Mouse (Mus musculus) adrenal gland, postnatal 10 days (tissue): ENCODE data around the gene Sf3b4. TPM values are rescaled to one million over a fixed set of nuclear protein-coding genes. Genes with fewer than 3 reads are reported as not detected.

Experiments
- DNase-seq: peaks from one replicate; pipeline ENCODE4 v3.0.0; 2021; ENCODE audit warnings: mixed read lengths
- long read RNA-seq, 2 experiments: library from polyadenylated mRNA; stranded (forward); transcript quantifications; one replicate each; pipeline ENCODE4 v2.0.0; 2021
- total RNA-seq, 2 experiments: library from RNA; stranded (reverse); gene quantifications; 2 replicates each; pipeline ENCODE4 v1.2.3; 2021

Gene Sf3b4
- 10 to 100 TPM; 50.4 to 50.9 TPM for total RNA-seq
- long read RNA-seq, experiment 1, transcript Sf3b4-201 (6 exons, 1,915 nt): major isoform, 33 of 48 reads
- long read RNA-seq, experiment 1, partial matches to known transcripts: 12 of 48 reads
- long read RNA-seq, experiment 1, other reads (novel, unspliced or antisense): 3 of 48 reads
- long read RNA-seq, experiment 2, transcript Sf3b4-201 (6 exons, 1,915 nt): major isoform, 36 of 39 reads
- long read RNA-seq, experiment 2, partial matches to known transcripts: 1 of 39 reads
- long read RNA-seq, experiment 2, other reads (novel, unspliced or antisense): 2 of 39 reads

GRCm38 (mm10) chr3:96172197-96173178 is at the start of gene Sf3b4:
TSS of gene Sf3b4 (plus strand) at chr3:96172332.
- DNase-seq: peak; percentile 93

GRCm38 (mm10) chr3:96124235-96124634 is 47.9 kb upstream of the Sf3b4 start:
- DNase-seq: no peak

GRCm38 (mm10) chr3:96128128-96128527 is 44.0 kb upstream of the Sf3b4 start:
- no peak for DNase-seq

GRCm38 (mm10) chr3:96132478-96132877 is 39.7 kb upstream of the Sf3b4 start:
- no peak for DNase-seq

- no peak for DNase-seq
These were observed 38.7 kb upstream of the Sf3b4 start for GRCm38 (mm10) chr3:96133327-96133905.

GRCm38 (mm10) chr3:96135011-96135410 is 37.1 kb upstream of the Sf3b4 start:
- DNase-seq: peak; percentile 60

GRCm38 (mm10) chr3:96147950-96148349 is 24.2 kb upstream of the Sf3b4 start:
- DNase-seq: peak; percentile 66

GRCm38 (mm10) chr3:96151836-96152235 is 20.3 kb upstream of the Sf3b4 start:
- DNase-seq: no peak

GRCm38 (mm10) chr3:96152611-96153010 is 19.5 kb upstream of the Sf3b4 start:
- DNase-seq: no peak

- no peak for DNase-seq
These were observed 16.6 kb upstream of the Sf3b4 start for GRCm38 (mm10) chr3:96155501-96155900.

GRCm38 (mm10) chr3:96159820-96160219 is 12.3 kb upstream of the Sf3b4 start:
- DNase-seq: no peak

- peak; percentile 79 for DNase-seq
These were observed 11.8 kb upstream of the Sf3b4 start for GRCm38 (mm10) chr3:96160222-96160802.

GRCm38 (mm10) chr3:96160803-96161516 is 11.2 kb upstream of the Sf3b4 start:
- peak; percentile 78 for DNase-seq

- DNase-seq: peak; percentile 41
These were observed 10.0 kb upstream of the Sf3b4 start, which contains the start of gene Mtmr11 for GRCm38 (mm10) chr3:96161869-96162840. TSS of gene Mtmr11 (plus strand) at chr3:96162004.

GRCm38 (mm10) chr3:96163040-96163439 is 9.1 kb upstream of the Sf3b4 start:
- DNase-seq: no peak

GRCm38 (mm10) chr3:96168466-96169158 is 3.5 kb upstream of the Sf3b4 start:
- no peak for DNase-seq

- peak; percentile 52 for DNase-seq
These were observed 1.9 kb upstream of the Sf3b4 start for GRCm38 (mm10) chr3:96170276-96170675.

- DNase-seq: no peak
These were observed 1.1 kb upstream of the Sf3b4 start for GRCm38 (mm10) chr3:96170976-96171545.

GRCm38 (mm10) chr3:96171583-96172196 is 442 bp upstream of the Sf3b4 start:
- no peak for DNase-seq
